Mouse (Mus musculus): ENCODE data around the gene P2ry1. TPM values are rescaled to one million over a fixed set of nuclear protein-coding genes. Genes with fewer than 3 reads are reported as not detected.

Gene P2ry1
- polyA plus RNA-seq, 1 experiment from 2014 or later: 4.7 TPM

DNA sequence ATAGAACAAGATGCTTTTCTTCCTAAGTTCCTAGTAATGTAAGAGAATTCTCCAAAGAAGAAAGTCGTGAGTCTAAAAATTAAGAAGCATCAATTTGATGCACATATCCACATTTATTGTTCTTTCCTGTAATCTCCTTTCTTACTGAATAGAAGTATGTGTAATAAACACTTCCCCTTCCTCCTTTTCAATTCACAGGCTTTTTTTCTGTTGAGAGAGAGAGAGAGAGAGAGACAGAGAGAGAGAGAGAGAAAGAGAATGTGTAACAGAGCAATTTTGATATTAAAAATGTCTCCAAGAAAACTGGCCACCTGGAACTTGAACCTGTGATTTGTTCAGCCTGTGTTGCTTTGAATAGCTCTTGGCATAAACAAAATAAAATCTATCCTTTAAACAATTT lies 2.0 kb downstream of the P2ry1 start:
- Histone ChIP-seq H3K27me3 (0 out of 2 replicates have a peak, but pooled peaks cover 3% of the 10 kb centered on the region), H3K27ac (no peak overlapping the region), H3K4me2 (peak overlapping the region; percentile 89), H3K4me3 (peak overlapping the region; percentile 72; the same call in 1 of the 2 replicates), H3K9ac (no peak overlapping the region), H3K9me3 (replicated peaks) (no peaks in the 10 kb centered on the region), H3K36me3 (no peaks in the 10 kb centered on the region), H3K4me1 (replicated peaks) (peaks cover 3% of the 10 kb centered on the region; the same call in 1 of the 2 replicates)
- 87% methylated on average over 1 of the region's 1 CpGs for WGBS
- no peak for ATAC-seq (replicated peaks; ENCODE audit: insufficient number of reproducible peaks, insufficient read depth, low FRiP score, low read depth)

DNA sequence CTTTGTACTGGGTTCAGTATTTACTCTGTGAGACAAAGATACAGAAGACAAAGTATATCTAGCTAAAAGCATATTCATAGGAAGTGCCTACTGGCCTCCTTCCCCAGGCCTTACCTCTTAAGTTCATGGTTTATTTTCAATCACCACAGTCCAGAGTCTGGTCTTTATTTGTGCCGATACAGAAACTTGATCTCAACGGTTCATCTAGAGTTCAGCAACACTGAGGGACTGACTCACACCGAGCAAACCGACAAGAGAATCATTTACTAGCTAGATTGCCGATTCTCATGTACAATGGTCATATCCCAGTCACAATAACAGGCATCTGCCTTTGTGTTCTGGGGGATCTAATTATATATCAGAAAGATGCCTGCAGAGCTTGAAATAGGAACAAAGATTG lies 9.1 kb downstream of the P2ry1 start:
- Histone ChIP-seq H3K27ac (no peak overlapping the region), H3K36me3 (no peaks in the 10 kb centered on the region), H3K9ac (no peak overlapping the region), H3K9me3 (replicated peaks) (no peaks in the 10 kb centered on the region), H3K27me3 (no peaks in the 10 kb centered on the region), H3K4me1 (replicated peaks) (no peaks in the 10 kb centered on the region), H3K4me3 (no peak overlapping the region), H3K4me2 (no peak overlapping the region)
- no peak for ATAC-seq (replicated peaks; ENCODE audit: insufficient number of reproducible peaks, insufficient read depth, low FRiP score, low read depth)
- 48% methylated on average over 5 of the region's 5 CpGs for WGBS

DNA sequence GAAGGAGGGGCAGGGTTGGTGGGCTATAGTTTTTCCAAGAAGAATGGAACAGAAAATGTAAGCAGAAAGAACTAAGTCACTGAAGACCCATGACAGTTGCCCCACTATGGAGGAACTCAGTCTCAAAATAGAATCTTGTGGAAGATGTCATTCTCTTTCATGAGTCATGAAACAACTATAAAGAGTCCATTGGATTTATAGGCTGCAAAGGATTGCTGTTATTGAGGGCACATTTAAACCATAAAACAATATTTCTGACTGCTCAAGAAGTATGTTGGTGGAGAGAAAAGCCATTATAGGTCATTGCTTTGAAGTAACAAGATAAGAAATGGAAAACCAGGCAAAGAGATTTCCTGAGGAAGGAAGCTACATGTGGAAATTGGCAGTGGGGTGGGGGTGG lies 10.0 kb downstream of the P2ry1 start:
- no peak overlapping the region for H3K27ac ChIP-seq
- no peaks in the 10 kb centered on the region for H3K27me3 ChIP-seq
- H3K4me1 ChIP-seq (replicated peaks): no peaks in the 10 kb centered on the region
- H3K4me2 ChIP-seq: no peak overlapping the region
- no peak for ATAC-seq (replicated peaks; ENCODE audit: insufficient number of reproducible peaks, insufficient read depth, low FRiP score, low read depth)
- H3K9me3 ChIP-seq (replicated peaks): no peaks in the 10 kb centered on the region
- H3K9ac ChIP-seq: no peak overlapping the region
- H3K36me3 ChIP-seq: no peaks in the 10 kb centered on the region
- no peak overlapping the region for H3K4me3 ChIP-seq

DNA sequence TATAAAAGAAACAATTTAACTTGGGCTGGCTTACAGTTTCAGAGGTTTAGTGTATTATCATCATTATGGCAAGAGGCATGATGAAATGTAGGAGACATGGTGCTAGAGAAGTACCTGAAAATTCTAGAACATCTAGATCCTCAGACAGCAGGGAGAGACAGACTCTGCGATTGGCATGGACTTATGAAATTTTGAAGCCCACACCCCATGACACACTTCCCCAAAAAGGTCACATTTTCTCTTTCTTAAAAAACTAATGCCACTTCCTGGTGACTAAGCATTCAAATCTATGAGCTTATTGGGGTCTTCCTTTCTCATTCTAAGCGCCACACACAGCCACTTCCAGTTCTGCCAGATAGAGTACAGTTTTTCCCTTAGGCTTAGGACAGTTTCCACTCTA lies 14.1 kb downstream of the P2ry1 start:
- H3K9me3 ChIP-seq (replicated peaks): no peaks in the 10 kb centered on the region
- H3K4me3 ChIP-seq: no peak overlapping the region
- no peaks in the 10 kb centered on the region for H3K36me3 ChIP-seq
- H3K27ac ChIP-seq: no peak overlapping the region
- 88% methylated on average over 2 of the region's 2 CpGs for WGBS
- no peak for ATAC-seq (replicated peaks; ENCODE audit: insufficient number of reproducible peaks, insufficient read depth, low FRiP score, low read depth)
- no peaks in the 10 kb centered on the region for H3K4me1 ChIP-seq (replicated peaks)
- H3K9ac ChIP-seq: no peak overlapping the region
- H3K4me2 ChIP-seq: no peak overlapping the region
- H3K27me3 ChIP-seq: no peaks in the 10 kb centered on the region

DNA sequence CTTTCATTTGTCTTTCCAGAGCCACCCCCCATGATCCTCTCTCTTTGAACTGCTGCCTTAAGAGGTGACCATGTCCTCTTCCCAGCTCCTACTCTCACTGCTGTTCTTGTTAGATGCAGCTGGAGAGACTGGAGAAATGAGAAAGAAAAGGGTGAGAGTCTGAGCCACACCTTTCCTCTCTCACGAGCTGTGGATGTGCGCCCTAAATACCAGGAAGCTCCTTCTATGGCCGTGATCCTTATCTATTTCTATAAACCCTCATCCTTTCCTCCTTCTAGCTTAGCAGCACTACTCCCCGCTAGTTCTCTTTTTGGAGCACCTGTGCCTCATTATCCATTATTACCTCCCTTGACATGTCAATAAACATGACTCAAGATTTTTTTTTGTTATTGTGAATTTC lies 29.5 kb downstream of the P2ry1 start:
- no peak overlapping the region for H3K9ac ChIP-seq
- ATAC-seq (replicated peaks; ENCODE audit: insufficient number of reproducible peaks, insufficient read depth, low FRiP score, low read depth): no peak
- no peaks in the 10 kb centered on the region for H3K4me1 ChIP-seq (replicated peaks)
- H3K4me2 ChIP-seq: no peak overlapping the region
- H3K4me3 ChIP-seq: no peak overlapping the region
- H3K27ac ChIP-seq: no peak overlapping the region
- WGBS: 64% methylated on average over 4 of the region's 4 CpGs
- no peaks in the 10 kb centered on the region for H3K9me3 ChIP-seq (replicated peaks)
- H3K36me3 ChIP-seq: no peaks in the 10 kb centered on the region
- no peaks in the 10 kb centered on the region for H3K27me3 ChIP-seq

DNA sequence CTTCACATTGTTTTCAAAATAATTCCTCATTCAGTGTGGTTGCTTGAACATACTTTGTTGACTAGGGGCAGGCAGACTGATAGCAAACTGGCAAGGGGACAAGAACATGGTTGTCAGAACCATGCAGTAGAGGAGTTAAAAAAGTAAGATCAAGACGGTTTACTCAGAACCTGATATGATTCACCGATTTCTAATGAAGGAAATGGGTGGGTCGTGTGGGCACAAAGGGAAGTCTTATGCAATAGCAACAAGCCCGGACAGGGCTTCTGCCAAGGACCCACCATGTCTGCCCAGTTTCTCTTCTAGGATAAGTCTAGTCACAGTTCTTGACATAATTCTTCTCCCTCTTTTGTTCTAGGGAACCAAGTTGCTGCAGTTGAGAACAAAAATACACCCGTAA lies 33.0 kb downstream of the P2ry1 start:
- H3K4me3 ChIP-seq: no peak overlapping the region
- H3K9me3 ChIP-seq (replicated peaks): no peaks in the 10 kb centered on the region
- H3K36me3 ChIP-seq: no peaks in the 10 kb centered on the region
- no peak overlapping the region for H3K9ac ChIP-seq
- no peaks in the 10 kb centered on the region for H3K4me1 ChIP-seq (replicated peaks)
- 74% methylated on average over 5 of the region's 5 CpGs for WGBS
- H3K27me3 ChIP-seq: no peaks in the 10 kb centered on the region
- H3K27ac ChIP-seq: no peak overlapping the region
- no peak overlapping the region for H3K4me2 ChIP-seq
- no peak for ATAC-seq (replicated peaks; ENCODE audit: insufficient number of reproducible peaks, insufficient read depth, low FRiP score, low read depth)

DNA sequence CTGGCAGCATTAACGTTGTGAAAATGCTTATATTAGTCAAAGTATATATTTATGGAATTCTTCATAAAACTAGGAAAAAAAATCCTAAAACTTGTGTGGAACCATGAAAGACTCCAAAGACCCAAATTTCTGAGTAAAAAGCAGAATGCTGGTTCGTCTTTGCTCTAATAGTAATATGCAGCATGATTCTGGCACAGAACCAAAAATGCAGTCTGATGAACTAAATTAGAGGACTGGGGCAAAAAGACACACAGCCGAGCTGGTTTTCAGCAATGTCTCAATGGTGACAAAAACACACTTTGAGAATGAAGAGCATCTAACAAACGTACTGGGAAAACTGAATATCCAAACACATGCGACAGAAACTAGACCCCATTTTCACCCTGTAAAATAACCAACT lies 37.3 kb downstream of the P2ry1 start:
- H3K9me3 ChIP-seq (replicated peaks): no peaks in the 10 kb centered on the region
- H3K36me3 ChIP-seq: no peaks in the 10 kb centered on the region
- H3K4me2 ChIP-seq: no peak overlapping the region
- no peaks in the 10 kb centered on the region for H3K4me1 ChIP-seq (replicated peaks)
- H3K27ac ChIP-seq: no peak overlapping the region
- no peak overlapping the region for H3K9ac ChIP-seq
- ATAC-seq (replicated peaks; ENCODE audit: insufficient number of reproducible peaks, insufficient read depth, low FRiP score, low read depth): no peak
- no peak overlapping the region for H3K4me3 ChIP-seq
- WGBS: 70% methylated on average over 5 of the region's 5 CpGs
- no peaks in the 10 kb centered on the region for H3K27me3 ChIP-seq

DNA sequence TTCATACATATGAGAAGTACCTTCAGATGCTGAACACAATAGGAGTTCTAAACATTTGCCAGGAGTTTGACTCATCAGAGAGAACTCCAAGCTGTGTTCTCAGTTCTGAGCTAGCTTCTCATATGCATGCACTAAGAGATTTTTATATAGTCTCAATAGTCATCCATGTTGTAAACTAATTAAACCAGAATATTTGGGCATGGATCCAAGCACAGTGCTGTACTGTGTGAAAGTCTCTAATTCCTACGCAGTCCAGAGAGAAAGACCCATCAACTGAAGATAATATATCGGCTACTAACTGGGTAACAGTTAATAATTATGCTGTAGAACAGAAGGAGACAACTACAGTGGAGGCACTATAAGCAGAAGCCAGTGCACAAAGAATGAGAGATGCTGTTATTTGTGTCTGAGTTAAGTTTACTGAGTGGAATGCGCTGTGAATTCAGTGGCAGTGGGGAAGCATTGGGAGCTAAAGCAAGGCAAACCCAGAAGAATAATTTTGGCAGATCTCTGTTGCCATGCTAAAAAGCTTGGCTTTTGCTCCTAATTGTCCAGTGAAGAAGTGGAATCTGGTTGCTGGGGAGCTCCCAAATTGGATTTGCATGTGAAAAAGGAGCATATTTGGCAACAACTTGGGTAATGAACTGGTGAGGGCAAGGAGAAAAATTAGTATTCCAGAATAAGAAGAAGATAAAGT lies 47.5 kb downstream of the P2ry1 start:
- Histone ChIP-seq H3K9me3 (replicated peaks) (no peaks in the 10 kb centered on the region), H3K27ac (no peak overlapping the region), H3K9ac (no peak overlapping the region), H3K4me3 (no peak overlapping the region), H3K4me1 (replicated peaks) (no peaks in the 10 kb centered on the region), H3K4me2 (no peak overlapping the region), H3K27me3 (no peaks in the 10 kb centered on the region), H3K36me3 (no peaks in the 10 kb centered on the region)
- ATAC-seq (replicated peaks; ENCODE audit: insufficient number of reproducible peaks, insufficient read depth, low FRiP score, low read depth): no peak
- WGBS: 73% methylated on average over 3 of the region's 3 CpGs

Measured in heart, embryonic 15.5 days (tissue).